Mouse (Mus musculus): Measurements from ENCODE around the gene Pdpk1. TPM values are rescaled to one million over a fixed set of nuclear protein-coding genes. Genes with fewer than 3 reads are reported as not detected.

Gene Pdpk1
- polyA plus RNA-seq, 1 experiment from 2014 or later = 71.3 TPM

GRCm38 (mm10) chr17:24154463-24154862, 3.7 kb upstream of the Pdpk1 start:
- ATAC-seq (ENCODE audit: low FRiP score) = no peak
- Histone ChIP-seq H3K36me3 (replicated peaks; ENCODE audit: control insufficient read depth, insufficient read depth) (peaks cover 25% of the 10 kb centered on the region), H3K27ac (no peak overlapping the region), H3K27me3 (ENCODE audit: control insufficient read depth, insufficient read depth, low read length) (no peaks in the 10 kb centered on the region), H3K4me2 (replicated peaks) (no peak overlapping the region), H3K4me1 (replicated peaks; ENCODE audit: control insufficient read depth, insufficient read depth, low read length) (peaks cover 7% of the 10 kb centered on the region; the same call in 1 of the 2 replicates), H3K9ac (no peak overlapping the region), H3K4me3 (replicated peaks; ENCODE audit: low read length) (no peak overlapping the region), H3K9me3 (ENCODE audit: control insufficient read depth, low read length) (no peaks in the 10 kb centered on the region)
- DNase-seq (ENCODE audit: low spot score) = no peak
- WGBS = 81% methylated on average over 3 of the region's 3 CpGs

DNA sequence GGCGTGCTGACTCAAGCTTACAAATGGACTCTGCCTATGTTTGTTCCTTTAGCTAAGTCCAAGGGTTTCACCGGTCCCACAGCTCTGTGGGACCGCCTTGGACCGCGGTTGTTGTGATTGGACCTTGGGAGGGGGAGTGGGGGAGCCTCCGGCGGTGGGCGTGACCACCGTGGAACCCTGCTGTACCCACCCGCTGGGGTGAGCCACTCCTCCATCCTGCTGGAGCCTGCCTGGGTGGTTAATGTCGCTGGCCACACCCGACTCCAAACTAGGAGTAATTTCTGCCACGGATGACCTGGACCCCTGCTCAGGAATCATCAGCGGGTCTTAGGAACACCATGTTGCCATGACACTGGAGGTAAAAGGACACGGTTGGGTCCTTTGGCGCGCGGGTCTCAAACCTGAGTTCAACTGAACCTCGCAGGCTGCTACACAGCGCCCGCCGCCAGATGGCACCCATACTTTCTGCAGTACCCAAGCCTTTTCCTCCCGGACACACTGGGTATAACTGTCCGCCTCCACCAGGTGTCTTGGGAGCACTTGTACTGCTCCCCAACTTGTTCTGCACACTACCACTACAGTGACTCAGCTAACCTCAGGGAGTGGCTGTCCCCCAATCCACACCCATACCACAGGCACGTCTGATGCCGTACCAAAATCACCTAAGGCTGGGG, 1.3 kb upstream of the Pdpk1 start:
- Histone ChIP-seq H3K4me2 (replicated peaks) (peak overlapping the region; percentile 55), H3K4me3 (replicated peaks; ENCODE audit: low read length) (peak overlapping the region; percentile 27), H3K27me3 (ENCODE audit: control insufficient read depth, insufficient read depth, low read length) (no peaks in the 10 kb centered on the region), H3K9me3 (ENCODE audit: control insufficient read depth, low read length) (no peaks in the 10 kb centered on the region), H3K27ac (no peak overlapping the region), H3K36me3 (replicated peaks; ENCODE audit: control insufficient read depth, insufficient read depth) (peaks cover 13% of the 10 kb centered on the region), H3K4me1 (replicated peaks; ENCODE audit: control insufficient read depth, insufficient read depth, low read length) (peaks cover 7% of the 10 kb centered on the region; the same call in 1 of the 2 replicates), H3K9ac (peak overlapping the region; percentile 46)
- 4% methylated on average over 26 of the region's 26 CpGs for WGBS
- peak; percentile 78 for ATAC-seq (ENCODE audit: low FRiP score)
- peak; percentile 73 for DNase-seq (ENCODE audit: low spot score)

GRCm38 (mm10) chr17:24151382-24151781, 658 bp upstream of the Pdpk1 start:
- H3K36me3 ChIP-seq (replicated peaks; ENCODE audit: control insufficient read depth, insufficient read depth) = peaks cover 11% of the 10 kb centered on the region
- WGBS = 20% methylated on average over 7 of the region's 7 CpGs
- ATAC-seq (ENCODE audit: low FRiP score) = no peak
- no peak overlapping the region for H3K27ac ChIP-seq
- no peaks in the 10 kb centered on the region for H3K9me3 ChIP-seq (ENCODE audit: control insufficient read depth, low read length)
- no peak overlapping the region for H3K4me3 ChIP-seq (replicated peaks; ENCODE audit: low read length)
- H3K9ac ChIP-seq = no peak overlapping the region
- peak overlapping the region; percentile 55 for H3K4me2 ChIP-seq (replicated peaks)
- H3K27me3 ChIP-seq (ENCODE audit: control insufficient read depth, insufficient read depth, low read length) = no peaks in the 10 kb centered on the region
- peaks cover 7% of the 10 kb centered on the region; the same call in 1 of the 2 replicates for H3K4me1 ChIP-seq (replicated peaks; ENCODE audit: control insufficient read depth, insufficient read depth, low read length)
- no peak for DNase-seq (ENCODE audit: low spot score)

DNA sequence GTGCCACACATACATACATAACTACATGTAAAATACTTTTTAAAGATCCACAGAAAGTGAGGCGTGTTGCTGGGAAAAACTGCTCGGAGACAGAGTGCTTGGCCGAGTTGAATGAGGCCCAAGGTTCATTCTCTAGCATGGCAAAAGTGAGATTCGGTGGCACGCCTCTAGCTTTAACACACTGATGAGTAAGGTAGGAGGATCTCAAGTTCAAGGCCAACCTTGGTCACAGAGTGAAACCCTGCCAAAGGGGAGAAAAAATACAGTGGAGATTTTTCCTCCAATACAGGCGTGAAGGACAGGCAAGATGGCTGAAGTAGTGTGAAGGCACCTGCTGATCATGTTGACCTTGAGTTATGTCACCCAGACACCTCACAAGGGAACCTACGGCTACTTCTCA, 1.3 kb downstream of the Pdpk1 start:
- Histone ChIP-seq H3K4me3 (replicated peaks; ENCODE audit: low read length) (no peak overlapping the region), H3K4me1 (replicated peaks; ENCODE audit: control insufficient read depth, insufficient read depth, low read length) (peaks cover 7% of the 10 kb centered on the region; the same call in 1 of the 2 replicates), H3K27me3 (ENCODE audit: control insufficient read depth, insufficient read depth, low read length) (no peaks in the 10 kb centered on the region), H3K4me2 (replicated peaks) (no peak overlapping the region), H3K9me3 (ENCODE audit: control insufficient read depth, low read length) (no peaks in the 10 kb centered on the region), H3K27ac (no peak overlapping the region), H3K36me3 (replicated peaks; ENCODE audit: control insufficient read depth, insufficient read depth) (no peaks in the 10 kb centered on the region), H3K9ac (no peak overlapping the region)
- DNase-seq (ENCODE audit: low spot score) (no peak), ATAC-seq (ENCODE audit: low FRiP score) (no peak)
- 91% methylated on average over 7 of the region's 7 CpGs for WGBS

DNA sequence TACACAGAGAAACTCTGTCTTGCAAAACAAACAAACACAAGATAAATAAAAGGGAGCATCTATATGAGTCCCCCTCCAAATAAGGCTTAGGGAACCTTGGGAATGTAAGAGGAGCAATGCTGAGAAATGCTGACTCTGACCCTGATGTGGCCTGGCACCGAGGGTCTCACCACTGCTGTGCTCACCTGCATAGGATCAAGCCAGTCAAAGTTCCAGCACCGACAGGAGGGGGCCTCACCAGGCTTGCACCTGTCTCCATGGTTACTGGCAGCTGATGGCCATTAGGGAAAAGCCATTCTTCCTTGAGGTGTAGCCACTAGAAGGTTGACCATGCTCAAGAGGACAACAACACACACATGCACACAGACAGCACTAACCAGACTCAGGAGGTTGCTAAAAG, 7.8 kb downstream of the Pdpk1 start:
- Histone ChIP-seq H3K4me2 (replicated peaks) (no peak overlapping the region), H3K27ac (no peak overlapping the region), H3K27me3 (ENCODE audit: control insufficient read depth, insufficient read depth, low read length) (no peaks in the 10 kb centered on the region), H3K36me3 (replicated peaks; ENCODE audit: control insufficient read depth, insufficient read depth) (no peaks in the 10 kb centered on the region), H3K9ac (no peak overlapping the region), H3K4me1 (replicated peaks; ENCODE audit: control insufficient read depth, insufficient read depth, low read length) (peaks cover 21% of the 10 kb centered on the region), H3K4me3 (replicated peaks; ENCODE audit: low read length) (no peak overlapping the region), H3K9me3 (ENCODE audit: control insufficient read depth, low read length) (no peaks in the 10 kb centered on the region)
- ATAC-seq (ENCODE audit: low FRiP score) = no peak
- 57% methylated on average over 2 of the region's 2 CpGs for WGBS
- no peak for DNase-seq (ENCODE audit: low spot score)

GRCm38 (mm10) chr17:24141425-24141920, 9.3 kb downstream of the Pdpk1 start:
- peak; percentile 97 for ATAC-seq (ENCODE audit: low FRiP score)
- H3K9me3 ChIP-seq (ENCODE audit: control insufficient read depth, low read length) = no peaks in the 10 kb centered on the region
- H3K4me1 ChIP-seq (replicated peaks; ENCODE audit: control insufficient read depth, insufficient read depth, low read length) = peaks cover 25% of the 10 kb centered on the region
- H3K27me3 ChIP-seq (ENCODE audit: control insufficient read depth, insufficient read depth, low read length) = no peaks in the 10 kb centered on the region
- peak; percentile 98 for DNase-seq (ENCODE audit: low spot score)
- H3K4me3 ChIP-seq (replicated peaks; ENCODE audit: low read length) = peak overlapping the region; percentile 91
- no peaks in the 10 kb centered on the region for H3K36me3 ChIP-seq (replicated peaks; ENCODE audit: control insufficient read depth, insufficient read depth)
- under 1% methylated on average over 52 of the region's 57 CpGs for WGBS
- H3K27ac ChIP-seq = peak overlapping the region; percentile 82
- H3K4me2 ChIP-seq (replicated peaks) = peak overlapping the region; percentile 84
- H3K9ac ChIP-seq = peak overlapping the region; percentile 89

DNA sequence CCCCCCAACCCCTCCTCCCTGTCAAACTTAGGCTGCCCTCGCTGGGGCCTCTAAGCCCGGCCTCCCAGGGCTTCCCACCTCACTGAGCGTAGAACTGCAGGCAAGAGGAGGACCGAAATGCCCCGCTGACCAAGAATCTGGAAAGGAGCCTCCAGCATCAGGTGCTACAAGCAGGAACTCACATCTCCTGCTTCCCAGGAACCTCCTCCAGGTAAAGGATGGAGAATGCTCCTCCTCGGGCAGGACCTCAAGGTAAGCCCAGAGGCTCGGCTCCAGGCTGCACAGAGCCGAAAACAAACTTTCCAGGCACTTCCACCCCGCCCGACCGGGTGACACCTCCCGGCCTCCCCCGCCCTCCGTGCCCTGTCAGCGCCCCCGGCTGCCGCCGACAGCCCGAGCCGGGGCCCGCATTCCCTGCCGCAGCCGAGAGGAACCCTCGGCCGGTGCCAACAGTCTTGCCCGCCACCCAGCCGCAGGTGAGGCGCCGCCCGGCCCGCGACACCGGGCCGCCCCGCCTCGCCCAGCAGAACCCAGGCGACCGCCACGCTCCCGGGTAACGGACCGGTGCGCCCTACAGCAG, 9.8 kb downstream of the Pdpk1 start:
- ATAC-seq (ENCODE audit: low FRiP score) = peak; percentile 35
- H3K4me1 ChIP-seq (replicated peaks; ENCODE audit: control insufficient read depth, insufficient read depth, low read length) = peaks cover 25% of the 10 kb centered on the region
- H3K4me2 ChIP-seq (replicated peaks) = peak overlapping the region; percentile 84
- no peak for DNase-seq (ENCODE audit: low spot score)
- peak overlapping the region; percentile 91 for H3K4me3 ChIP-seq (replicated peaks; ENCODE audit: low read length)
- H3K27ac ChIP-seq = peak overlapping the region; percentile 82
- H3K27me3 ChIP-seq (ENCODE audit: control insufficient read depth, insufficient read depth, low read length) = no peaks in the 10 kb centered on the region
- under 1% methylated on average over 38 of the region's 43 CpGs for WGBS
- no peaks in the 10 kb centered on the region for H3K36me3 ChIP-seq (replicated peaks; ENCODE audit: control insufficient read depth, insufficient read depth)
- peak overlapping the region; percentile 89 for H3K9ac ChIP-seq
- H3K9me3 ChIP-seq (ENCODE audit: control insufficient read depth, low read length) = no peaks in the 10 kb centered on the region

DNA sequence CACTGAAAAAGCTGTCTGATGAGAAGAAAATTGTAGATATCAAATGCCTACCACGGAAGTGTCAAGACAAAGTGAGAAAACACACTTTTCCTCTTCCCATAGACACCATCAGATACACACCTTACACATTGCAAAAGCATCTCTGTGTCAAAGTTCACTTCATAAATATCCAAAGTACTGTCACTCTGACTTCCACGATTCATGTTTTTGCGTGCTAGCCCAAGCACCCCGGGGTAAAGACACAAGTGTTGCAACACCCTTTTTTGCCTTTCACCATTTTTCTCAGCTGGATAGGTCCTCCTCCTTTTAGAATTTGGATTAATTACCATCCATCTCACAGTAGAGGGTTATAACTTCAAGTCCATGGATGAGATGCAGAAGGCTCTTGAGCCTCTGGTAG, 10.8 kb downstream of the Pdpk1 start:
- WGBS = 92% methylated on average over 4 of the region's 4 CpGs
- no peak for ATAC-seq (ENCODE audit: low FRiP score)

GRCm38 (mm10) chr17:24139256-24139655, 11.5 kb downstream of the Pdpk1 start:
- Histone ChIP-seq H3K9ac (no peak overlapping the region), H3K27me3 (ENCODE audit: control insufficient read depth, insufficient read depth, low read length) (no peaks in the 10 kb centered on the region), H3K4me1 (replicated peaks; ENCODE audit: control insufficient read depth, insufficient read depth, low read length) (peaks cover 25% of the 10 kb centered on the region), H3K27ac (no peak overlapping the region), H3K9me3 (ENCODE audit: control insufficient read depth, low read length) (no peaks in the 10 kb centered on the region), H3K4me3 (replicated peaks; ENCODE audit: low read length) (no peak overlapping the region), H3K36me3 (replicated peaks; ENCODE audit: control insufficient read depth, insufficient read depth) (no peaks in the 10 kb centered on the region), H3K4me2 (replicated peaks) (no peak overlapping the region)
- ATAC-seq (ENCODE audit: low FRiP score) = no peak
- DNase-seq (ENCODE audit: low spot score) = no peak
- WGBS = 90% methylated on average over 3 of the region's 3 CpGs

More for the DNA sequence above, 10.8 kb downstream of the Pdpk1 start:
- H3K9me3 ChIP-seq (ENCODE audit: control insufficient read depth, low read length) = no peaks in the 10 kb centered on the region
- H3K9ac ChIP-seq = peak overlapping the region; percentile 89; the same call in 1 of the 2 replicates
- DNase-seq (ENCODE audit: low spot score) = no peak
- no peaks in the 10 kb centered on the region for H3K27me3 ChIP-seq (ENCODE audit: control insufficient read depth, insufficient read depth, low read length)
- H3K4me1 ChIP-seq (replicated peaks; ENCODE audit: control insufficient read depth, insufficient read depth, low read length) = peaks cover 25% of the 10 kb centered on the region
- no peaks in the 10 kb centered on the region for H3K36me3 ChIP-seq (replicated peaks; ENCODE audit: control insufficient read depth, insufficient read depth)
- peak overlapping the region; percentile 84 for H3K4me2 ChIP-seq (replicated peaks)
- peak overlapping the region; percentile 91; the same call in 1 of the 2 replicates for H3K4me3 ChIP-seq (replicated peaks; ENCODE audit: low read length)
- no peak overlapping the region for H3K27ac ChIP-seq

Measured in hindbrain, embryonic 14.5 days (tissue).